Mouse (Mus musculus): ENCODE data around the gene Add3. TPM values are rescaled to one million over a fixed set of nuclear protein-coding genes. Genes with fewer than 3 reads are reported as not detected.

The Add3 gene
- polyA plus RNA-seq, 1 experiment from 2014 or later, result 34.5 TPM

- Histone ChIP-seq H3K27ac (no peak overlapping the region), H3K27me3 (peaks cover 13% of the 10 kb centered on the region), H3K9ac (no peak overlapping the region), H3K4me1 (peaks cover 20% of the 10 kb centered on the region), H3K4me2 (no peak overlapping the region), H3K4me3 (no peak overlapping the region), H3K9me3 (replicated peaks) (no peaks in the 10 kb centered on the region), H3K36me3 (ENCODE audit: poor library complexity, severe bottlenecking) (no peaks in the 10 kb centered on the region)
- no peak for ATAC-seq
- 56% methylated on average over 13 of the region's 13 CpGs for WGBS
Observed at GRCm38 (mm10) chr19:53136336-53137090, 3.7 kb upstream of the Add3 start.

- Histone ChIP-seq H3K9me3 (replicated peaks) (no peaks in the 10 kb centered on the region), H3K4me2 (no peak overlapping the region), H3K4me3 (no peak overlapping the region), H3K27me3 (peaks cover 15% of the 10 kb centered on the region), H3K4me1 (peaks cover 27% of the 10 kb centered on the region), H3K9ac (no peak overlapping the region), H3K27ac (no peak overlapping the region), H3K36me3 (ENCODE audit: poor library complexity, severe bottlenecking) (no peaks in the 10 kb centered on the region)
- no peak for ATAC-seq
- WGBS, result 32% methylated on average over 4 of the region's 4 CpGs
Observed at GRCm38 (mm10) chr19:53137116-53137670, 3.0 kb upstream of the Add3 start.

- Histone ChIP-seq H3K9ac (peak overlapping the region; percentile 58), H3K27ac (no peak overlapping the region), H3K4me3 (peak overlapping the region; percentile 90), H3K4me1 (peaks cover 48% of the 10 kb centered on the region), H3K27me3 (peaks cover 15% of the 10 kb centered on the region), H3K9me3 (replicated peaks) (no peaks in the 10 kb centered on the region), H3K36me3 (ENCODE audit: poor library complexity, severe bottlenecking) (no peaks in the 10 kb centered on the region), H3K4me2 (peak overlapping the region; percentile 94)
- WGBS, result 7% methylated on average over 6 of the region's 6 CpGs
- no peak for ATAC-seq
Observed at GRCm38 (mm10) chr19:53140804-53141250, 584 bp downstream of the Add3 start.

- H3K9me3 ChIP-seq (replicated peaks), result no peaks in the 10 kb centered on the region
- H3K27me3 ChIP-seq, result peaks cover 15% of the 10 kb centered on the region
- 0 out of 2 replicates have a peak overlapping the region, but pooled peaks have one; percentile 19 for H3K27ac ChIP-seq
- peaks cover 42% of the 10 kb centered on the region for H3K4me1 ChIP-seq
- ATAC-seq, result peak; percentile 14
- H3K4me2 ChIP-seq, result peak overlapping the region; percentile 94
- peak overlapping the region; percentile 64 for H3K9ac ChIP-seq
- H3K36me3 ChIP-seq (ENCODE audit: poor library complexity, severe bottlenecking), result no peaks in the 10 kb centered on the region
- WGBS, result 1% methylated on average over 23 of the region's 23 CpGs
- H3K4me3 ChIP-seq, result peak overlapping the region; percentile 90
Observed at GRCm38 (mm10) chr19:53141251-53142072, 1.2 kb downstream of the Add3 start.

GRCm38 (mm10) chr19:53142190-53143107 lies 2.2 kb downstream of the Add3 start:
- Histone ChIP-seq H3K9ac (peak overlapping the region; percentile 86), H3K4me3 (peak overlapping the region; percentile 90), H3K27me3 (peaks cover 15% of the 10 kb centered on the region), H3K27ac (peak overlapping the region; percentile 70), H3K36me3 (ENCODE audit: poor library complexity, severe bottlenecking) (no peaks in the 10 kb centered on the region), H3K9me3 (replicated peaks) (no peaks in the 10 kb centered on the region), H3K4me1 (peaks cover 41% of the 10 kb centered on the region), H3K4me2 (peak overlapping the region; percentile 94)
- ATAC-seq, result peak; percentile 93
- under 1% methylated on average over 68 of the region's 84 CpGs for WGBS

- under 1% methylated on average over 48 of the region's 48 CpGs for WGBS
- Histone ChIP-seq H3K36me3 (ENCODE audit: poor library complexity, severe bottlenecking) (no peaks in the 10 kb centered on the region), H3K4me3 (peak overlapping the region; percentile 90), H3K4me2 (peak overlapping the region; percentile 94), H3K9me3 (replicated peaks) (no peaks in the 10 kb centered on the region), H3K27ac (peak overlapping the region; percentile 70), H3K27me3 (peaks cover 14% of the 10 kb centered on the region), H3K9ac (peak overlapping the region; percentile 86), H3K4me1 (peaks cover 41% of the 10 kb centered on the region)
- ATAC-seq, result no peak
Observed at GRCm38 (mm10) chr19:53143108-53143971, 3.1 kb downstream of the Add3 start.

GRCm38 (mm10) chr19:53145075-53145474 lies 4.8 kb downstream of the Add3 start:
- Histone ChIP-seq H3K27ac (no peak overlapping the region), H3K27me3 (peaks cover 5% of the 10 kb centered on the region; the same call in 1 of the 2 replicates), H3K9me3 (replicated peaks) (no peaks in the 10 kb centered on the region), H3K4me3 (no peak overlapping the region), H3K36me3 (ENCODE audit: poor library complexity, severe bottlenecking) (no peaks in the 10 kb centered on the region), H3K9ac (no peak overlapping the region), H3K4me2 (no peak overlapping the region), H3K4me1 (peaks cover 49% of the 10 kb centered on the region)
- WGBS, result 20% methylated on average over 2 of the region's 2 CpGs
- no peak for ATAC-seq

- no peak for ATAC-seq
- H3K27ac ChIP-seq, result no peak overlapping the region
- peaks cover 18% of the 10 kb centered on the region for H3K4me1 ChIP-seq
- no peaks in the 10 kb centered on the region for H3K27me3 ChIP-seq
- no peak overlapping the region for H3K4me2 ChIP-seq
- H3K4me3 ChIP-seq, result no peak overlapping the region
- H3K36me3 ChIP-seq (ENCODE audit: poor library complexity, severe bottlenecking), result no peaks in the 10 kb centered on the region
- H3K9ac ChIP-seq, result no peak overlapping the region
- WGBS, result 8% methylated on average over 3 of the region's 3 CpGs
- H3K9me3 ChIP-seq (replicated peaks), result no peaks in the 10 kb centered on the region
Observed at GRCm38 (mm10) chr19:53149381-53149780, 9.1 kb downstream of the Add3 start.

- peaks cover 9% of the 10 kb centered on the region; the same call in 1 of the 2 replicates for H3K4me1 ChIP-seq
Observed at GRCm38 (mm10) chr19:53152451-53152850, 12.2 kb downstream of the Add3 start.

GRCm38 (mm10) chr19:53153096-53153495 lies 12.9 kb downstream of the Add3 start:
- H3K27me3 ChIP-seq, result no peaks in the 10 kb centered on the region
- no peaks in the 10 kb centered on the region for H3K9me3 ChIP-seq (replicated peaks)
- ATAC-seq, result no peak
- H3K4me3 ChIP-seq, result no peak overlapping the region
- H3K9ac ChIP-seq, result no peak overlapping the region
- 80% methylated on average over 4 of the region's 4 CpGs for WGBS
- H3K4me1 ChIP-seq, result peaks cover 9% of the 10 kb centered on the region; the same call in 1 of the 2 replicates
- no peak overlapping the region for H3K4me2 ChIP-seq
- H3K36me3 ChIP-seq (ENCODE audit: poor library complexity, severe bottlenecking), result no peaks in the 10 kb centered on the region
- no peak overlapping the region for H3K27ac ChIP-seq

More at GRCm38 (mm10) chr19:53152451-53152850, 12.2 kb downstream of the Add3 start:
- Histone ChIP-seq H3K36me3 (ENCODE audit: poor library complexity, severe bottlenecking) (no peaks in the 10 kb centered on the region), H3K4me2 (no peak overlapping the region), H3K27me3 (no peaks in the 10 kb centered on the region), H3K9ac (no peak overlapping the region), H3K27ac (no peak overlapping the region), H3K4me3 (no peak overlapping the region), H3K9me3 (replicated peaks) (no peaks in the 10 kb centered on the region)
- ATAC-seq, result no peak
- 91% methylated on average over 4 of the region's 4 CpGs for WGBS

All from forebrain, embryonic 13.5 days (tissue).